Mouse (Mus musculus) fibroblast of lung, adult 2 months (primary cell): ENCODE measurements at regions not wholly inside any gene's neighbourhood (a gene's known extent, or its start where the extent isn't known, plus 50 kb on each side); places are given as distances from the start of the nearest gene placed in this dataset.

Experiments
- DNase-seq: peaks from one replicate; pipeline ENCODE4 v3.0.0-alpha.2; 2011; ENCODE audit warnings: low read depth

GRCm38 (mm10) chr6:103414888-103415287 is 95.5 kb upstream of the Chl1 start:
- DNase-seq, result no peak

- DNase-seq, result no peak
These were observed 89.1 kb upstream of the Chl1 start for GRCm38 (mm10) chr6:103421013-103421933.

GRCm38 (mm10) chr6:103430933-103431594 is 79.3 kb upstream of the Chl1 start:
- no peak for DNase-seq

GRCm38 (mm10) chr6:103431595-103431957 is 78.8 kb upstream of the Chl1 start:
- no peak for DNase-seq
